Mouse (Mus musculus): ENCODE measurements around the gene Gkap1. TPM values are rescaled to one million over a fixed set of nuclear protein-coding genes. Genes with fewer than 3 reads are reported as not detected.

The Gkap1 gene
- total and polyA plus RNA-seq, 2 experiments from 2014 or later, result 26.3 to 27.4 TPM

DNA sequence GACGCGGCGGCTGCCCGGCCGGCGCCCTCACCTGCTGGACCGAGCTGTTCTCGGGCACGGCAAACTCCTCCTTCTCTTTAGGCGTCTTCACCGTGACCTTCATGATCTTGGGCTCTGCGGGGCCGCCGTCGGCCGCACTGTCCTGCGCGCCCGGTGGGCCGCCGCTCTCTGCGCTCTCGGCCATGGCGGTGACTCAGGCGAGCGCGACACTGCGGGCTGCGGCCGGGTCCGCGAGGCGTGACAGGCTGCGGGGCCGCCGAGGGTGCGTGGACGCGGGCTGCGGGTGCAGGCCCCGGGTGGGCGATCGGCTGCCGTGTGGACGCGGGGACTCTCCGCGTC lies 60.3 kb downstream of the Gkap1 start:
- H3K9ac ChIP-seq, result peak overlapping the region; percentile 83
- peak overlapping the region; percentile 85 for H3K27ac ChIP-seq (ENCODE audit: low read depth, low read length)
- DNase-seq, result no peak
- TF ChIP-seq CTCF (IDR thresholded peaks at IDR 0.05; ENCODE audit: low read depth), result no peak
- no peaks in the 10 kb centered on the region for H3K36me3 ChIP-seq (ENCODE audit: insufficient read depth)
- no peak; the same call in 1 of the 2 replicates for ATAC-seq
- H3K4me1 ChIP-seq (ENCODE audit: insufficient read depth), result peaks cover 17% of the 10 kb centered on the region
- no peaks in the 10 kb centered on the region for H3K9me3 ChIP-seq (ENCODE audit: low read length)
- H3K4me3 ChIP-seq (ENCODE audit: low read depth, low read length), result peak overlapping the region; percentile 99
- H3K4me2 ChIP-seq (ENCODE audit: low read depth), result peak overlapping the region; percentile 79
- no peaks in the 10 kb centered on the region for H3K27me3 ChIP-seq (ENCODE audit: insufficient read depth, low read length)
- under 1% methylated on average over 40 of the region's 48 CpGs for WGBS

GRCm38 (mm10) chr13:58214346-58215252 lies 60.9 kb downstream of the Gkap1 start:
- H3K4me3 ChIP-seq (ENCODE audit: low read depth, low read length), result peak overlapping the region; percentile 99
- TF ChIP-seq CTCF (IDR thresholded peaks at IDR 0.05; ENCODE audit: low read depth), result no peak
- peaks cover 17% of the 10 kb centered on the region for H3K4me1 ChIP-seq (ENCODE audit: insufficient read depth)
- peak overlapping the region; percentile 85 for H3K27ac ChIP-seq (ENCODE audit: low read depth, low read length)
- DNase-seq (peak; percentile 45), ATAC-seq (peak; percentile 55)
- WGBS, result 2% methylated on average over 45 of the region's 49 CpGs
- H3K36me3 ChIP-seq (ENCODE audit: insufficient read depth), result no peaks in the 10 kb centered on the region
- peak overlapping the region; percentile 83 for H3K9ac ChIP-seq
- H3K4me2 ChIP-seq (ENCODE audit: low read depth), result peak overlapping the region; percentile 79
- H3K9me3 ChIP-seq (ENCODE audit: low read length), result no peaks in the 10 kb centered on the region
- H3K27me3 ChIP-seq (ENCODE audit: insufficient read depth, low read length), result no peaks in the 10 kb centered on the region

DNA sequence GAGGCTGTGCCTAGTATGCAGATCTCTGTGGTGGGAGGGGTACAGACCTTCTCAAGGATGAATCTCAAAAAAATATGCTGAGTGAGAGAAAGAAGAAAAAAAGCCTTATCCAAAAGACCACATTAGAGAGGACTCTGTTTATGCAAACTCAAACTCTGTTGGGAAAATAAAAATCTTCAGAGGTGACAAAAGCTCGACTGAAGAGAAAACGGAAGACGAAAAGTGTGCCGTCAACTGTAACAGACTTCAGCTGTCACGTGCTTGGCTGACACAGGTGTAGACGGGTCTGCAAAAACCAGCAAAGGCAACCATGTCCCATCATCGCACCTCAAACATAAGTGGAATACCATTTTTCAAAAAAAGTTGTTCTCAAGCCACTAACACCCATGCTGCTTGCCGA lies 61.7 kb downstream of the Gkap1 start:
- ATAC-seq, result no peak
- H3K36me3 ChIP-seq (ENCODE audit: insufficient read depth), result no peaks in the 10 kb centered on the region
- peaks cover 17% of the 10 kb centered on the region for H3K4me1 ChIP-seq (ENCODE audit: insufficient read depth)
- 57% methylated on average over 8 of the region's 8 CpGs for WGBS
- no peaks in the 10 kb centered on the region for H3K9me3 ChIP-seq (ENCODE audit: low read length)
- H3K4me2 ChIP-seq (ENCODE audit: low read depth), result peak overlapping the region; percentile 79
- no peak for TF ChIP-seq CTCF (IDR thresholded peaks at IDR 0.05; ENCODE audit: low read depth)
- no peak overlapping the region for H3K4me3 ChIP-seq (ENCODE audit: low read depth, low read length)
- H3K27me3 ChIP-seq (ENCODE audit: insufficient read depth, low read length), result no peaks in the 10 kb centered on the region
- no peak overlapping the region for H3K9ac ChIP-seq
- DNase-seq, result no peak
- no peak overlapping the region for H3K27ac ChIP-seq (ENCODE audit: low read depth, low read length)

DNA sequence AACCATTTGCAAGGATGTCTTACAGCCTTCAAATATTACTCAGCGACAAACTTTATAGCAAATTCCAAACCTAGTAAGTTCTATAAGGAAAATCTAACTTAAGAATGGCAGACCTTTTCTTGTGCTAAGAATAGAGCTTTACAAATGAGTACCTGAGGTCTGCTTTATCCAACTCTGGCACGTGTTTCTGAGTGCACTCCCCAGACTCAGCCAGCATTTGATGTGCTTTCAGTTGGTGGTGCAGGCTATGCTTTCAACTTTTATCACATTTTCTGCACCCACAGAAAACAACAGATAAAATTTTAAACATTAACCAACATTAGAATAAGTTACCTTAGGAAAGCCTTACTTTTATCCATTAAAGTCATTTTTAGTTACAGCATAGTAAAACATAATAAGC lies 63.0 kb downstream of the Gkap1 start:
- no peak for ATAC-seq
- Histone ChIP-seq H3K27ac (ENCODE audit: low read depth, low read length) (no peak overlapping the region), H3K9me3 (ENCODE audit: low read length) (no peaks in the 10 kb centered on the region), H3K36me3 (ENCODE audit: insufficient read depth) (no peaks in the 10 kb centered on the region), H3K9ac (no peak overlapping the region), H3K4me2 (ENCODE audit: low read depth) (no peak overlapping the region), H3K4me1 (ENCODE audit: insufficient read depth) (peaks cover 17% of the 10 kb centered on the region), H3K4me3 (ENCODE audit: low read depth, low read length) (no peak overlapping the region), H3K27me3 (ENCODE audit: insufficient read depth, low read length) (no peaks in the 10 kb centered on the region)
- no peak for DNase-seq
- WGBS, result 70% methylated on average over 2 of the region's 2 CpGs
- no peak for TF ChIP-seq CTCF (IDR thresholded peaks at IDR 0.05; ENCODE audit: low read depth)

DNA sequence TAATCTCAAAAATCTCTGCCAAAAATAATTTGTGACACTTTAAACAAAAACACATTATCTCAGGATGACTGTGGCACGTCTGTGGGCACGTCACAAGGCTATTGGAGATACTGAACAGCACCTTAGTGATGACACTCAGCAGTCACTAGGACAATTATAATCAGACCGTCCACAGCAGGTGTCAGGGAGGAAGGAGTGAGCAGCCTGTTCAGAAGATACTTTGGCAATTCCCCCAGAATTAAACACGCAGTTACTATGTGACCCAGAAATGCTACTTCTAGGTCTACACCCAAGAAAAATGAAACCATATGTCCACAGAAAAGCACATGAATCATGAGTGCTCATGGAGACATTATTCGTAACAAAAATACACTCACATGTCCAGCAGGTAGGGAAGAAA lies 65.1 kb downstream of the Gkap1 start:
- Histone ChIP-seq H3K4me2 (ENCODE audit: low read depth) (no peak overlapping the region), H3K4me3 (ENCODE audit: low read depth, low read length) (no peak overlapping the region), H3K27me3 (ENCODE audit: insufficient read depth, low read length) (no peaks in the 10 kb centered on the region), H3K27ac (ENCODE audit: low read depth, low read length) (no peak overlapping the region), H3K9me3 (ENCODE audit: low read length) (no peaks in the 10 kb centered on the region), H3K9ac (no peak overlapping the region), H3K4me1 (ENCODE audit: insufficient read depth) (peaks cover 13% of the 10 kb centered on the region), H3K36me3 (ENCODE audit: insufficient read depth) (no peaks in the 10 kb centered on the region)
- 67% methylated on average over 5 of the region's 5 CpGs for WGBS
- ATAC-seq (no peak), DNase-seq (no peak)
- no peak for TF ChIP-seq CTCF (IDR thresholded peaks at IDR 0.05; ENCODE audit: low read depth)

- no peak for DNase-seq
- 90% methylated on average over 4 of the region's 4 CpGs for WGBS
- H3K4me2 ChIP-seq (ENCODE audit: low read depth), result no peak overlapping the region
- no peaks in the 10 kb centered on the region for H3K4me1 ChIP-seq (ENCODE audit: insufficient read depth)
- H3K4me3 ChIP-seq (ENCODE audit: low read depth, low read length), result no peak overlapping the region
- no peaks in the 10 kb centered on the region for H3K9me3 ChIP-seq (ENCODE audit: low read length)
- no peaks in the 10 kb centered on the region for H3K36me3 ChIP-seq (ENCODE audit: insufficient read depth)
- H3K9ac ChIP-seq, result no peak overlapping the region
- H3K27me3 ChIP-seq (ENCODE audit: insufficient read depth, low read length), result no peaks in the 10 kb centered on the region
- no peak for ATAC-seq
- TF ChIP-seq CTCF (IDR thresholded peaks at IDR 0.05; ENCODE audit: low read depth), result no peak
- no peak overlapping the region for H3K27ac ChIP-seq (ENCODE audit: low read depth, low read length)
Measured at GRCm38 (mm10) chr13:58206084-58206483, 69.4 kb downstream of the Gkap1 start.

DNA sequence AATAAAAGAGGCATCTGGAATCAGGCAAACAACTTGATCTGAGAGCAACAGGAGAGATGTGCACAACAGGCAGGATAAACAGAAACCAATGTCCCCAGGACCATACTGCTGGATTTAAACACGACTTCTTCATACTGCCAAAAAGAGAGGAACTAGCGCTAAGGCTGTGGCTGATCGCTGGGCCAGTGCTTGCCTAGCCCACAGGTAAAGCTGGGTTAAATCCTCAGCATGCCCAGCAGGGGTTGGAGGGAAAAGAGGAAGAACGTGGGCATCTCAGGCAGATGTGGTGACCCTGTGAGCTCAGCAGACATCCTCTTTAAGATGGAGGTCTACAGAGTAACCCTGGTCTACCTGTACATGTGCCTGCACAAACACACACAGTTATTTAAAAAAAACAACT lies 70.5 kb downstream of the Gkap1 start:
- Histone ChIP-seq H3K9ac (no peak overlapping the region), H3K36me3 (ENCODE audit: insufficient read depth) (no peaks in the 10 kb centered on the region), H3K27me3 (ENCODE audit: insufficient read depth, low read length) (no peaks in the 10 kb centered on the region), H3K4me2 (ENCODE audit: low read depth) (no peak overlapping the region), H3K4me1 (ENCODE audit: insufficient read depth) (no peaks in the 10 kb centered on the region), H3K9me3 (ENCODE audit: low read length) (no peaks in the 10 kb centered on the region), H3K4me3 (ENCODE audit: low read depth, low read length) (no peak overlapping the region), H3K27ac (ENCODE audit: low read depth, low read length) (no peak overlapping the region)
- no peak for ATAC-seq
- no peak for TF ChIP-seq CTCF (IDR thresholded peaks at IDR 0.05; ENCODE audit: low read depth)
- WGBS, result 64% methylated on average over 4 of the region's 4 CpGs
- no peak for DNase-seq
